In genomic region chr17:3326903-3327279, GRCm38 (mm10) we compare ENCODE assay signal across 7 mouse cellular contexts. TPM values are rescaled to one million over a fixed set of nuclear protein-coding genes. Genes with fewer than 3 reads are reported as not detected.
A peak's percentile ranks its signal among the peaks of the same experiment; 100 is the strongest.
DNase-seq lines count a peak whose midpoint lies in the region; ATAC-seq and TF ChIP-seq lines count a peak whose summit lies in the region.

No protein-coding gene starts in this region.

- peak overlapping the region; percentile 93 for H3K4me2 ChIP-seq in neural tube, embryonic 11.5 days (ENCODE audit: low read depth)
- H3K4me2 ChIP-seq in forebrain, embryonic 11.5 days (ENCODE audit: low read depth, low read length, severe bottlenecking): peak overlapping the region; percentile 83
- peak overlapping the region; percentile 82 for H3K4me2 ChIP-seq in liver, embryonic 12.5 days
- H3K4me2 ChIP-seq in stomach, postnatal 0 days (replicated peaks; ENCODE audit: low read depth): peak overlapping the region; percentile 92

- peak overlapping the region; percentile 57 for H3K4me3 ChIP-seq in neural tube, embryonic 11.5 days (ENCODE audit: low read depth, low read length)
- H3K4me3 ChIP-seq in forebrain, embryonic 11.5 days (ENCODE audit: low read depth, low read length): peak overlapping the region; percentile 43
- peak overlapping the region; percentile 60 for H3K4me3 ChIP-seq in liver, embryonic 12.5 days
- peak overlapping the region; percentile 82 for H3K4me3 ChIP-seq in stomach, postnatal 0 days (ENCODE audit: low read depth, low read length)

- H3K27me3 ChIP-seq in neural tube, embryonic 11.5 days (ENCODE audit: control insufficient read depth, insufficient read depth, low read length): peaks cover 14% of the 10 kb centered on the region
- H3K27me3 ChIP-seq in forebrain, embryonic 11.5 days (ENCODE audit: control insufficient read depth, insufficient read depth, low read length): peaks cover 28% of the 10 kb centered on the region
- peaks cover 46% of the 10 kb centered on the region for H3K27me3 ChIP-seq in liver, embryonic 12.5 days (replicated peaks)
- H3K27me3 ChIP-seq in stomach, postnatal 0 days (ENCODE audit: control insufficient read depth, insufficient read depth, low read length): no peaks in the 10 kb centered on the region

- TF ChIP-seq CTCF in stomach, postnatal 0 days (IDR thresholded peaks at IDR 0.05; ENCODE audit: low read depth): no peak

- no peaks in the 10 kb centered on the region for H3K9me3 ChIP-seq in neural tube, embryonic 11.5 days (ENCODE audit: control insufficient read depth, low read length)
- no peaks in the 10 kb centered on the region for H3K9me3 ChIP-seq in forebrain, embryonic 11.5 days (ENCODE audit: control insufficient read depth, low read length)
- no peaks in the 10 kb centered on the region for H3K9me3 ChIP-seq in liver, embryonic 12.5 days (replicated peaks)
- H3K9me3 ChIP-seq in stomach, postnatal 0 days (ENCODE audit: control insufficient read depth, low read length): no peaks in the 10 kb centered on the region

- no peak overlapping the region for H3K27ac ChIP-seq in neural tube, embryonic 11.5 days (ENCODE audit: low read depth, low read length)
- no peak overlapping the region for H3K27ac ChIP-seq in forebrain, embryonic 11.5 days (ENCODE audit: low read depth, low read length)
- H3K27ac ChIP-seq in liver, embryonic 12.5 days: no peak overlapping the region
- H3K27ac ChIP-seq in stomach, postnatal 0 days (replicated peaks): peak overlapping the region; percentile 53; the same call in 1 of the 2 replicates

- 0% methylated on average over 25 of the region's 25 CpGs for WGBS in neural tube, embryonic 11.5 days
- under 1% methylated on average over 25 of the region's 25 CpGs for WGBS in forebrain, embryonic 11.5 days
- under 1% methylated on average over 25 of the region's 25 CpGs for WGBS in liver, embryonic 12.5 days (ENCODE audit: insufficient replicate concordance)
- under 1% methylated on average over 25 of the region's 25 CpGs for WGBS in stomach, postnatal 0 days

- no peaks in the 10 kb centered on the region for H3K36me3 ChIP-seq in neural tube, embryonic 11.5 days (ENCODE audit: control insufficient read depth, insufficient read depth, low read length)
- no peaks in the 10 kb centered on the region for H3K36me3 ChIP-seq in forebrain, embryonic 11.5 days (ENCODE audit: control insufficient read depth, insufficient read depth, low read length)
- no peaks in the 10 kb centered on the region for H3K36me3 ChIP-seq in liver, embryonic 12.5 days
- H3K36me3 ChIP-seq in stomach, postnatal 0 days (ENCODE audit: control insufficient read depth, insufficient read depth, low read length): no peaks in the 10 kb centered on the region

- peak; percentile 42 for DNase-seq in neural tube, embryonic 11.5 days (ENCODE audit: low spot score)
- DNase-seq in neural tube, embryonic 10.5 days (ENCODE audit: extremely low spot score, low spot score): no peak
- DNase-seq in forebrain, embryonic 11.5 days (ENCODE audit: low spot score): peak; percentile 58
- DNase-seq in stomach, postnatal 0 days (ENCODE audit: low spot score): no peak
- no peak for DNase-seq in urinary bladder, postnatal 4 days (ENCODE audit: low spot score in 2 of 2)
- no peak for DNase-seq in adrenal gland, postnatal 14 days

- peaks cover 6% of the 10 kb centered on the region for H3K4me1 ChIP-seq in neural tube, embryonic 11.5 days (ENCODE audit: control insufficient read depth, insufficient read depth, low read length)
- 0 out of 2 replicates have a peak, but pooled peaks cover 5% of the 10 kb centered on the region for H3K4me1 ChIP-seq in forebrain, embryonic 11.5 days (replicated peaks; ENCODE audit: control insufficient read depth, insufficient read depth, low read length)
- H3K4me1 ChIP-seq in liver, embryonic 12.5 days: peaks cover 12% of the 10 kb centered on the region
- no peaks in the 10 kb centered on the region for H3K4me1 ChIP-seq in stomach, postnatal 0 days (replicated peaks; ENCODE audit: control insufficient read depth, insufficient read depth)

- peak overlapping the region; percentile 53 for H3K9ac ChIP-seq in neural tube, embryonic 11.5 days (ENCODE audit: low read length)
- peak overlapping the region; percentile 43 for H3K9ac ChIP-seq in forebrain, embryonic 11.5 days (ENCODE audit: low read length)
- H3K9ac ChIP-seq in liver, embryonic 12.5 days: peak overlapping the region; percentile 41; the same call in 1 of the 2 replicates
- peak overlapping the region; percentile 73 for H3K9ac ChIP-seq in stomach, postnatal 0 days (ENCODE audit: low read length)

- peak; percentile 42; the same call in 1 of the 2 replicates for ATAC-seq in neural tube, embryonic 11.5 days (ENCODE audit: insufficient read depth, low FRiP score, low TSS enrichment)
- peak; percentile 25; the same call in 1 of the 2 replicates for ATAC-seq in forebrain, embryonic 11.5 days (replicated peaks; ENCODE audit: low FRiP score)
- ATAC-seq in liver, embryonic 12.5 days: 0 out of 2 replicates have a peak, but pooled peaks have one; percentile 16
- ATAC-seq in stomach, postnatal 0 days (ENCODE audit: low FRiP score, low TSS enrichment): no peak; the same call in 1 of the 2 replicates

- no peak for TF ChIP-seq EP300 in stomach, postnatal 0 days (optimal IDR thresholded peaks at IDR 0.05)

RNA-seq across cellular contexts. Expression of gene Tiam2, which starts 0.5 kb away (rescaled TPM):
- polyA plus RNA-seq in neural tube, embryonic 11.5 days (2014; fragmentation: Nextera tagmentation; extraction: Ambion mirVana): 3.2 and 5.2 TPM in 2 replicates
- 6.6 and 7.4 TPM in 2 replicates for polyA plus RNA-seq in forebrain, embryonic 11.5 days (2014; fragmentation: Nextera tagmentation; extraction: Ambion mirVana)
- 1.3 and 1.6 TPM in 2 replicates for polyA plus RNA-seq in liver, embryonic 12.5 days (2016; fragmentation: Nextera tagmentation; extraction: Ambion mirVana)
- polyA plus RNA-seq in stomach, postnatal 0 days (2015; fragmentation: Nextera tagmentation; extraction: Ambion mirVana): 1.2 and 1.6 TPM in 2 replicates
- total RNA-seq in adrenal gland, postnatal 14 days (2021): 14.6 and 18.6 TPM in 2 replicates

Comparison
In these comparisons a context has a peak if more than half of its experiments do, and no peak if none do; other contexts are left out.
1. DNase-seq: peak in neural tube, embryonic 11.5 days (single experiment) and forebrain, embryonic 11.5 days (single experiment); none in neural tube, embryonic 10.5 days (single experiment), stomach, postnatal 0 days (single experiment), urinary bladder, postnatal 4 days (0 of 2) and adrenal gland, postnatal 14 days (single experiment).
2. Peak in every context shown above with its lines, with median percentiles within 50 percentile points of each other: H3K4me2 ChIP-seq, H3K4me3 ChIP-seq and H3K9ac ChIP-seq.